Mouse (Mus musculus) cortical plate, adult 2 months (tissue): Measurements from ENCODE around the gene Mtmr4. TPM values are rescaled to one million over a fixed set of nuclear protein-coding genes. Genes with fewer than 3 reads are reported as not detected.

Experiments used
- H3K27ac ChIP-seq: fragments of 200-500 bp; 2 replicates; pipeline ENCODE4 v1.5.1; 2012; ENCODE audit warnings: low read length, control low read depth, inconsistent platforms; ENCODE audit not compliant: insufficient read depth
- H3K4me1 ChIP-seq: fragments of 200-500 bp; 2 replicates; pipeline ENCODE4 v1.6.1; 2011; ENCODE audit warnings: low read length; ENCODE audit not compliant: control insufficient read depth, insufficient read depth
- H3K4me3 ChIP-seq: fragments of 200-500 bp; 2 replicates; pipeline ENCODE4 v1.5.1; 2011; ENCODE audit warnings: mild to moderate bottlenecking, low read length, control low read depth; ENCODE audit not compliant: insufficient read depth
- CTCF ChIP-seq: fragments of 200-500 bp; IDR thresholded peaks from 2 replicates; pipeline ENCODE4 v1.5.1; 2011; ENCODE audit warnings: mild to moderate bottlenecking, control low read depth, low read length; ENCODE audit not compliant: insufficient read depth; ENCODE audit errors: extremely low read depth
- POLR2A ChIP-seq: fragments of 200-500 bp; IDR thresholded peaks from 2 replicates; pipeline ENCODE4 v1.6.1; 2011; ENCODE audit warnings: mild to moderate bottlenecking, low read length, control low read depth; ENCODE audit not compliant: insufficient read depth; ENCODE audit errors: extremely low read depth
- polyA plus RNA-seq: library from polyadenylated mRNA; depleted of rRNA; stranded (reverse); fragments of >200 nt; gene quantifications from 2 replicates; pipeline ENCODE4 v1.2.3, GENCODE M21; 2012

The Mtmr4 gene
- polyA plus RNA-seq, 1 experiment, result 46.0 TPM

DNA sequence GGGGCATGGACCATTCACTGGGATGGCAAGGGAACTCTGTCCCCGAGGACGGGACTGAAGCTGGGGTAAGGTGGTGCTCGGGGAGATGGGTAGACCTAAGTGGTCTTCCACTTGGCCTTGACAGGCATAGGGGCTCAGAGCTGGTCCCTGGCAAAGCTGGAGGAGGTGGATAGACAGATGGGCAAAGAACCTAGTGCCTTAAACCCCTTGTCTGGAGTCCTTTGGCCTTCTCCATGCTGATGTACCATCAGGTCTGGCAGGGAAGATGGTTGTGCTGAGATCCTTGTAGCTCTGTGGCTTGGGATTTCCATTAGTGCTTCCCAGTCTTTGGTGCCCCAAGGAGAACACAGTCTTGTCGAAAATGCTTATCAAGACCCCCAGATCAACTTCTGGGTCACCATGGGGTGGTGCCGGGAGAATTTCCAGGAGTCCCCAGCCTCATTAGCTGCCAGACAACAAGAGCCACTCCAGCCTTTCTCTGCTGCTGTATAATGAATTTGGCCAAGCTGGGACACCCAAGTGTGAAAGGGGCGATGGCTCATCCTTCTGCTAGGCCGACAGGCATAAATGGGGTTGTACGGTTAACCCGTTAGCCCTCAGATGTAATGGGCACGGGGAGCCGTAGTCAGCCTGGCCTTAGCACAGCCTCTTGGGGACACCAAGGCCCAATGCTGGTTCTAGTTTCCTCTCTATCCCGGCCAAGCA lies 10.6 kb upstream of the Mtmr4 start:
- peak overlapping the region; percentile 24 for H3K4me3 ChIP-seq
- H3K27ac ChIP-seq, result peak overlapping the region; percentile 84
- no peak for TF ChIP-seq CTCF
- no peak for TF ChIP-seq POLR2A

DNA sequence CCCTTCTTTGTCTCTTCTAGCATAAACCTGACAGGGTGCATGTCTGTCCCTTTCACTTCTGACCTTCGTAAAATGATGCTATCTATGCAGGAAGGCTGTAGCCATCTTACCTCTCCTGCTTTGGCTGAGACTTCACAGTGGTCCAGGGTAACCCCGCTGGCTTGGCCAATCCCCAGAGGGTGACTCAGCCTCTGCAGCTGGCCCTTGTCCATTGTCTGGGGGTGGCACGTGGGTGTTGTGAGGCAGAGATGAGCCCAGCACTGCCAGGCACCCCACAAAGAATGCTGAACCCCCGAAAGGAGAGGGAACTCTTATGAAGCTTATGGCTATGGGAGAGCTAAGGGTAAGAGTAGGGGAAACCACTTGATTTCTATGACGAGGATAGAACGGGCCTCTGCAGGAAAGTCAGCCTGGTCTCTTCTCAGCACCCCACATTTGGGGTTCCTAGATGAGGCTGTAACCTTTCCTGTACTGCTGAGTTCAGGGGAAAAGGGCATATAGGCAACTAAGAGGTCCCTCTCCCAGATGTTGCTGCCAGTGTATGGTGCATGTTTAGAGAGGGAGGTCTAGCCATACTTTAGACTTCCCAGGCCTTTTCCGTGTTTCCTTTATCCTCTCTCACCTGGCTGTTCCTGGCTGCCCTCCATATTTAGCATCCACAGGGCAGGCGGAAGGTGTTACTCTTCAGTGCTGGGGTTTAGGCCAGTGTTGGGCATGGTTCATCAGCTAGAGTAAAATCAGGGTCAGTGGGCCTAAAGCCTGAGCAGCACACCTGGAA lies 9.8 kb upstream of the Mtmr4 start:
- H3K27ac ChIP-seq, result peak overlapping the region; percentile 93
- peaks cover 4% of the 10 kb centered on the region for H3K4me1 ChIP-seq
- 0 out of 2 replicates have a peak, but pooled peaks have one; percentile 29 for TF ChIP-seq POLR2A
- no peak for TF ChIP-seq CTCF
- H3K4me3 ChIP-seq, result peak overlapping the region; percentile 24

More for the DNA sequence above, 10.6 kb upstream of the Mtmr4 start:
- peaks cover 4% of the 10 kb centered on the region for H3K4me1 ChIP-seq

DNA sequence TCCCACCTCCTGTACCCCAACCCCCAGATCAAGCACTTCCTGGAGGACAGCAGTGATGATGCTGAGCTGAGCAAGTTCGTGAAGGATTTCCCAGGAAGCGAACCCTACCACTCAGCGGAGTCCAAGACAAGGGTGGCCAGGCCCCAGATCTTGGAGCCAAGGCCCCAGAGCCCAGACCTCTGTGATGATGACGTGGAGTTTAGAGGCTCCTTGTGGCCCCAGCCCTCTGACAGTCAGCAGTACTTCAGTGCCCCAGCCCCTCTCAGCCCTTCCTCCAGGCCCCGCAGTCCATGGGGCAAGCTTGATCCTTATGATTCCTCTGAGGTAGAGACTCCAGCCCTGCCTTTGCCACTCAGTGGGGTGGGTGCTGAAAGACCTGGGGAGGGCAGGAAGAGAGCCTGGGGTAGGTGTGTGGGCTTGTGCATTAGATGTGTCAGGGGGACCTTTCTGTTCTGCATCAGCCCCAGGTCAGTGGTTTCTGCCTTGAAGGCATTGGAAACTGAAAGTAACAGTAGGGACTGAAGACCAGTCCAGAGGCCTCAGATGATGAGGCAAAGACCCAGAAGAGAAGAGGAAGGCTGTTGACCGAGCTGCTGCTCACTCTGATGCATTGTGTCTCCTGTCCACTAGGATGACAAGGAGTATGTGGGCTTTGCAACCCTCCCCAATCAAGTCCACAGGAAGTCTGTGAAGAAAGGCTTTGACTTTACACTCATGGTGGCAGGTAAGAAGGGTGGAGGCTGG lies 8.5 kb upstream of the Mtmr4 start:
- H3K27ac ChIP-seq, result peak overlapping the region; percentile 87
- no peak overlapping the region; the same call in 1 of the 2 replicates for H3K4me3 ChIP-seq

DNA sequence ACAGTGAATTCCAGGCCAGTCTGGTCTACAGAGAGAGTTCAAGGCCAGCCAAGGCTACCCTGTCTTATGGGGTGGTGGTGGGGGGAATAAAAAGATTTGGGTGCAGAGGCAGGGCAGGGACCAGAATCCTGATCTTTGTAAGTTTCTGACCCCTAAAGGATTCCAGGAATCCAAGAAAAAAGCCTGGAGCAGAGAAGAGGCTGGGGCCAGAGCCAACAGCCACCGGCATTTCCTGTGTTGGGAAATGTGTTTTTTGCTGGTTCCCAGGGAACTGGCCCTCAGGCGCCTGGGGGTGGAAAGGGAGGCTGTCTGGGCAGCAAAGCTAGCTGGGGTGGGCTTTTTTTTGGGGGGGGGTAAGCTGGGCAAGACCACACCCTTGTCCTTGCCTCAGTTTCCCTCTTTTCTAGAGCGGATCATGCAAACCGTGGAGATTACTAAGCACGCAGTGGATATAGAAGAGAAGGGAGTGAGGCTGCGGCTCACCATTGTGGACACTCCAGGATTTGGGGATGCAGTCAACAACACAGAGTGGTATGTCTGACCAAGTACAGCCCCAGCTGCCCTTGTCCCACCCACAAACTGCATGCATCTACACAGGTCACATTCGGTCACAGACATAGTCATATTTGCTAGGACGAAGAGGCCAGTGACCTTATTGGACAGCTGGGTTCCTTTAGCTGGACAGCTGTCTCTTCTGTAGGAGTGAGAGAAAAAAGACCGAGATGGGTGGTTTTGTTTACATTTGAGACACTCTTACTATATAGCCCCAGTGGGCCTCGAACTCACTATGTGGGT lies 7.1 kb upstream of the Mtmr4 start:
- Histone ChIP-seq H3K4me3 (no peak overlapping the region), H3K27ac (peak overlapping the region; percentile 7; the same call in 1 of the 2 replicates)
- TF ChIP-seq CTCF (no peak), POLR2A (no peak)

More for the DNA sequence above, 8.5 kb upstream of the Mtmr4 start:
- TF ChIP-seq CTCF (no peak), POLR2A (no peak)
- H3K4me1 ChIP-seq, result no peaks in the 10 kb centered on the region

DNA sequence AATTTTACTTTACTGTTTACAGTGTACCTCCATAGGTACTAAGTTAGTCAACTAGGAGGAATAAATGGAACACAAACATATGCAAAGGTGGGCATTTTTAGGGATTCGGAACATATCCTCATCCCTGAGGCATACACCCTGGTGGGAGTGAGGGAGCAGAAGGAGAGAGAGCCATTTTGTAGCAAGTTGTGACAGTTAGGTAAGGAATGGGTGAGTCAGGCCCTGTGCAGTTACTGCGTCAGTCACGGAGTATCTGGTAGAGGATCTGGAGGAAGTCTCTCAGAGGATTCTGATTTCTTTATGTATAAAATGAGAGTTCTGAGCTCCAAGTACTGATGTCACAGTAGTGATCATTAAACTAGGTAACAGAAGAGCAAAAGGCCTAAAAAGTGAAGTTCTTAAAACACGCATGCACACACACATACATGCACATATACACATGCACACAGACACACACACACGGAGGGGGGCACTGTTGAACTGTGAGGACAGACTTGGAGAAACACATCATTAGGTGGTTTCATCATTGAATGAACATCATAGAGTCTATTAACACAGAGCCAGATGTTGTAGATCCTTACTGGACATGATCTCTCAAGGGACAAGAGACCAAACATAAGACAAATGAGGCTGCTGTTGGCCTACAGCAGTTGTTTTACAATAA lies 4.6 kb upstream of the Mtmr4 start:
- Histone ChIP-seq H3K27ac (no peak overlapping the region), H3K4me3 (no peak overlapping the region), H3K4me1 (peaks cover 1% of the 10 kb centered on the region)
- TF ChIP-seq POLR2A (no peak), CTCF (no peak)

More for the DNA sequence above, 7.1 kb upstream of the Mtmr4 start:
- peaks cover 1% of the 10 kb centered on the region; the same call in 1 of the 2 replicates for H3K4me1 ChIP-seq

DNA sequence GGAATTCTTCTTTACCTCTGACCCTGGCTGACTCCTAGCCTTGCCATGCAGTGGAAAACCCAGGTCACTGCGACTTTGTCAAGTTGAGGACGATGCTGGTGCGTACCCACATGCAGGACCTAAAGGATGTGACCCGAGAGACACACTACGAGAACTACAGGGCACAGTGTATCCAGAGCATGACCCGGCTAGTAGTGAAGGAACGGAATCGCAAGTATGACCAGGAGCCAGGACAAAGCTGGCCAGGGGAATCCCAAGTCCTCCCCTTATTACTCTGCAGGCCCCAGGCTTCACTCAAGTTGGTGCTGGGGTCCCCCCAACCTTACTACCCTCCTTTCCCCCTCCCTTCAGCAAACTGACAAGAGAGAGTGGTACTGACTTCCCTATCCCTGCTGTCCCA lies 2.4 kb upstream of the Mtmr4 start:
- peaks cover 7% of the 10 kb centered on the region for H3K4me1 ChIP-seq
- H3K27ac ChIP-seq, result no peak overlapping the region
- no peak overlapping the region for H3K4me3 ChIP-seq
- TF ChIP-seq POLR2A (no peak), CTCF (no peak)

DNA sequence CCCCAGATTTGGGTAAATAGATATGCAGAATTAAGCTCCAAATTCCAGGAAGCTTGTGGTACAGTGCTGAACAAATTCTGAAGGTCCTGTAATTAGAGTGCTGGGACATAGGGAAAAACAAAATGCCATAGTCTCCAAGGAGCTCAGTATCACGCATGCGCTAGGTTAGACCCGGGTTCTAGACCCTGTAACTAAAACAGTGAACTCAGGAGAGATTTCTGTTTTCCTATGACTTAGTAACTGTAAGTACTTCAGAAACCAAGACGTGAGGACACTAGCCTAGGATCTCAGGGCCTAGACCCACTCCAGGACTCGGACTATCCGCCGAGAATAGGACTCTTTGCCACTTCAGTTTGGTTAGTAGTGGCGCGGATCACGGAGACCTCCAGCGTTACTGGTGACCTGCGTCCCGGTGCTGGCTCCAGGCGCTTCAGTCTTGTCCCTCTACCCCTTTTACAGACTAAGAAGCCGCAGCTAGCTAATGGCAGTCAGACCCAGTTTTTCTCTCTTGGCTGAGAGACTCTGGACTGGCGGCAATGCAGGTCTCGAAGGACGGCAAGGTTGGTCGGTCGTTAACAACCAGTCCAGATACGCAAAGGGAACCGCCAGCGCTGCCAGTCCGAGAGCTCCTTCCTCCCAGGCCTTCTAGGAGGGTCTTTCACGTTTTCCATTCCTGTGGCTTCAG lies 979 bp upstream of the Mtmr4 start:
- H3K4me3 ChIP-seq, result peak overlapping the region; percentile 55
- H3K27ac ChIP-seq, result peak overlapping the region; percentile 60
- H3K4me1 ChIP-seq, result peaks cover 7% of the 10 kb centered on the region
- TF ChIP-seq CTCF (no peak), POLR2A (no peak)

DNA sequence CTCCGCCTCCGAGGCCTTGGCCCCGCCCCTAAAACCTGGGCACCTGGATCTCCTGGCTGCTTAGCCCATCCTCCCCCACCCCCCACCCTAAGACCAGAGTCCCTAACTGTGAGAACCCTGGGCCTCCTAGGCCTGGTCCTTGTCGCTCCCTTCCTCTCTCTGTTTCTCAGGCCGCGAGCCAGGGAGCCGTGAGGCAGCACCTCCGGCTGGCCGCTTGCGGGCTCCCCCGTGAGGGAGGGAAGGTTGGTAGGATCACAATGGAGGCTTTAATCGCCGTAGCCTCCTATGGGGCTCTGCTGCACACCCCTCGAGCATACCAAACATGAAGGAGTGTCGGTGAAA lies 363 bp downstream of the Mtmr4 start:
- TF ChIP-seq CTCF, result no peak
- TF ChIP-seq POLR2A, result no peak
- Histone ChIP-seq H3K27ac (peak overlapping the region; percentile 24), H3K4me3 (peak overlapping the region; percentile 55), H3K4me1 (peaks cover 8% of the 10 kb centered on the region)
